Mouse (Mus musculus): ENCODE data around the gene Atg16l1.
A peak's percentile ranks its signal among the peaks of the same experiment; 100 is the strongest.

Gene Atg16l1

GRCm38 (mm10) chr1:87755641-87756470 lies at the start of gene Atg16l1:
Gene Atg16l1 (plus strand): TSS chr1:87755870.
- peak; percentile 95 for DNase-seq (ENCODE audit: low spot score)

DNA sequence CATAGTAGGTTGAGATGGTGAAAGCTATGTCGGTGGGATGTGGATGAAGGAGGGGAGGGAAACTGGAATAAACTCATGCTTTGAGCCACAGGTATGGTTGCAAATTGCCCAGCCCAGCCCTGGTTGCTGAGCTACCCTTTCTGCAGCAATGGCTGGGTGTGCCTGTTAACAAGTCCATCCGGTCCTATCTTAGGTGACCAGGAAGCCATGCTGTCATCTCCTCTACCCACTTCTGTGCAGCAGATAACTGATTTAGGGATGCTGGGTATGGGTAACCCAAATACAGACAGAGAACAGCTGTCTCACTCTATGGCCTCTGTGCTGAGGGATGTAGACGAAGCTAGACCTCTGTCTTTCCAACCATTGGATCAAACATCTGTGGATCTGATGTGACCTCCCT lies 49.3 kb upstream of the Atg16l1 start:
- DNase-seq (ENCODE audit: low spot score): no peak

GRCm38 (mm10) chr1:87709020-87709419 lies 46.6 kb upstream of the Atg16l1 start:
- DNase-seq (ENCODE audit: low spot score): peak; percentile 56

DNA sequence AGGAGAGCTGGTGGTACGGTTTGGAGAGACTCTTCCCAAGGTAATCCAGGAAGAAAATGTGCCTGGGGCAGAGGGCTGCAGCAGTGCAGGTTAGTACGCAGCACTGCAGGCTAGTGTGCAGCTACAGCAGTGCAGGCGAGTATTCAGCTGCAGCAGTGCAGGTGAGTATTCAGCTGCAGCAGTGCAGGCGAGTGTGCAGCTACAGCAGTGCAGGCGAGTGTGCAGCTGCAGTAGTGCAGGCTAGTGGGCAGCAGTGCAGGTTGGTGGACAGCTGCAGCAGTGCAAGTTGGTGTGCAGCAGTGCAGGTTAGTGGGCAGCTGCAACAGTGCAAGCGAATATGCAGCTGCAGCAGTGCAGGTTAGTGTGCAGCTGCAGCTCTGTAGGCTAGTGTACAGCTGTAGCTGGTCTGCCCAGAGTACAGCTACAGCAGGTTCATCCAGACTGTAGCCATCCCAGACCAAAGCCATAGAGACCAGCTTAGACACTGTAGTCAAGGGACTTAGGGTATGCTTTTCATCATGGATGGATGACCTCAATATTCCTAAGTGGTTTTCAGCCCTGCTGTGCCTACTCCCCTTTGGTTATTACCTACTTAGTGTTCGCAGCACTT lies 45.9 kb upstream of the Atg16l1 start:
- no peak for DNase-seq (ENCODE audit: low spot score)

DNA sequence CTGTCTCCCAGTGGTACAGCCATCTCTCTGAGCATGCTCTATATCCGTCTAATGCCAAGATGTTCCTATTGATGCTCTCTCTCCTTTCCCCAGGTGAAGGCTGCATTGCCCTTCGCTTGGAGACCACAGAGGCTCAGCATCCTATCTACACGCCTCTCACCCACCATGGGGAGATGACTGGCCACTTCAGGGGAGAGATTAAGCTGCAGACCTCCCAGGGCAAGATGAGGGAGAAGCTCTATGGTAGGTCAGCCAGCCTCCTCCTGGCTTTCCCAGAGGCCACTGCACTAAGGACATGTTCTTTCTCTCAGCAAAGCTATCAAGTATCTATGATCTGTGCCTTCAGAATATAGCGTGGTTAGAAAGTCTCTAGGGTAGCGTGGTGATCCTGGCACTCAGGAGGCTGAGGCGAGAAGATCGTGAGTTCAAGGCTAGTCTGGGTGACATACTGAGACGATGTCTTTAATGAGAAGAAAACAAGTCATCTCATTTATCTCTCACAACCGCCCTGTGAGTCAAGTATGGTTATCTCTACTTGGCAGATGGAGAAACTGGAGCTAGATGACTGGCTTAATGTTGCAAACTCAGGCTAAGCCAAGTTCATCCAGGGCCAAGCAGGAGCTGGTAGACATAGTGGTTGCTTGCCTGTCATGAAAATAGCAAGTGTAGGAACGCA lies 43.6 kb upstream of the Atg16l1 start:
- DNase-seq (ENCODE audit: low spot score): no peak

GRCm38 (mm10) chr1:87712614-87712971 lies 43.1 kb upstream of the Atg16l1 start:
- DNase-seq (ENCODE audit: low spot score): no peak

DNA sequence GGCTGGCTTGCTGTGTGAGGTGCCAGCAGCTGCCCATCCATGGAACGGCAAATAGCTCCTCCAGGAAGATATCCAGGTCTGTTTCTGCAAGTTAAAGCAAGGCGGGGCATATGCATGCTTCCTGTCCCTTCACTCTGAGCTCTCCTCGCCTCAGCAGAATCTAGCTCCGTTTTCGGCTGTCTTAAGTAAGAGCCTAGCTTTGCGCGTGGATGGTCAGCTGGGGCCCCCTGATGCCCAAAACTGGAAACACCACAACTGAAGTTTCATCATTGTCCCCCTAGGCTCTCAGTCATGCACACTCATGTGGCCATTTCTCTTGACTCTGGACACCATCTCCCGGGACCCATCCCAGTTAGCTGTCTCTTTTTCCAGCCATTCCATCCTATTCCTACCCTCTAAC lies 34.3 kb upstream of the Atg16l1 start:
- peak; percentile 59 for DNase-seq (ENCODE audit: low spot score)

DNA sequence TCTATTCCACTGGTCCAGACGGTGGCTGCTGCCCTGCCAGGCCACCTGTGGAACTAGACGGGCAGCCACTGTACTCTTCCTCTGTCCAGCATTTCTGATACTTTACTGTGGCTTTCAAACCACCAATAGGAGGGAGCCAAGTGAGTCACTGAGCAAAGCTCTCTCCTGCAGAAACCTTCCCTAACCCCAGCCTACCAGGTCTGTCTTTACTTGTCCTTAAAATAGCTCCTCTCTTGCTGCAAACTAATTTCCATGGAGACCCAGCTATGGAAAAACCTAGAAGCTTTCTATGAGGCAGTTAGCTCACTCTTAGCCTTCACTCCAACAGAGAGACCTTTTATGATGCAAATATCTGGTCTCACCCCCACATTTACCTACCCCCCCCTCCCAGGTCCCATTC lies 33.6 kb upstream of the Atg16l1 start:
- no peak for DNase-seq (ENCODE audit: low spot score)

DNA sequence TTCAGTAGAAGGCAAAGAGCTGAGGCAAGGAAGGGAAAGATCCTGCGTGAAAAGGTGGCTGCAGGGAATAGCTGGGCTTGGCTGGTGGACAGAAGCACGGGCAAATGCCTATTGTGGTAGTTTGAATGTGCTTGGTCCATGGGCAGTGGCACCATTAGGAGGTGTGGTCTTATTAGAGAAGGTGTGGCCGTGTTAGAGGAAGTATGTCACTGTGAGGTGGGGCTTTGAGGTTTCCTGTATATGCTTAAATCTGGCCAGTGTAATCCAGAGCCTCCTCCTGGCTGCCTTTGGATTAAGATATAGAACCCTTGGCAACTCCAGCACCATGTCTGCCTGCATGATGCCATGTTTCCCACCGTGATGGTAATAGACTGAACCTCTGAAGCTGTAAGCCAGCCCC lies 32.3 kb upstream of the Atg16l1 start:
- DNase-seq (ENCODE audit: low spot score): no peak

DNA sequence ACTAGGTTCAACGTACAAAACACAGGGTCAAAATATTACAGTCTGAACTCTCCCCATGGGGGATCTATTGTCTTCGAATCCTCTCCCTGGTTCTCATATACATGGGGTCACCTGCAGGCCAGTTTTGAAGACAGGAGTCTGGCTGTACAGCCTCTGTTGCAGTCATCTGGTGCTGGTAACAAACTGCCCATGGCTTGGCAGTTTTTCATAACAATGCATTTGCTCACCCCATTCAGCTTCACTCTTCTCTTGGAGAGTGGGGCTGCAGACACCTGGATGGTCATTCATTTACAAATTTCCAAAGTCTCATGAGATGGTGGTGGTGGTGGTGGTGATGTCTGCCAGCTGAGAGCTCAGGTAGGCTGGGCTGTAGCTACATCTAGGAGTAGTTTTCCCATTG lies 26.6 kb upstream of the Atg16l1 start:
- DNase-seq (ENCODE audit: low spot score): no peak

GRCm38 (mm10) chr1:87729850-87730249 lies 25.8 kb upstream of the Atg16l1 start:
- no peak for DNase-seq (ENCODE audit: low spot score)

DNA sequence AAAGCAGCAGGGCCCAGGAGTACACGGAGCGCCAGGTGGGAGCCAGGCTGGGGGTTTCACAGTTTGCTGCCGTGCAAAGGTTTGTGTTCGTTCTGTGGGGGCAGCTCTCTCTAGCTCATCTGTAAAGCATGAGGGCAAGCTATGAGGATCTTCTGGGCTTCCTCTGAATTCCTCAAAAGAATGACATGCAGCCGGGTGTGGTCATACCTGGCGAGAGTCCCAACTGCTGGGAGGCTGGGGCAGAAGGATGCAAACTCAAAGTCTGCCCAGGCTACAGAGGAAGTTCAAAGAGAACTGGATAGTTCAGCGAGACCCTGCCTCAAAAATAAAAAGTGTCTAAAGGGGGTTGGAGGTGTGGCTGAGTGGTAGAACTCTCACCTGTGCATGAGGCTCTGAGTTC lies 25.4 kb upstream of the Atg16l1 start:
- DNase-seq (ENCODE audit: low spot score): no peak

DNA sequence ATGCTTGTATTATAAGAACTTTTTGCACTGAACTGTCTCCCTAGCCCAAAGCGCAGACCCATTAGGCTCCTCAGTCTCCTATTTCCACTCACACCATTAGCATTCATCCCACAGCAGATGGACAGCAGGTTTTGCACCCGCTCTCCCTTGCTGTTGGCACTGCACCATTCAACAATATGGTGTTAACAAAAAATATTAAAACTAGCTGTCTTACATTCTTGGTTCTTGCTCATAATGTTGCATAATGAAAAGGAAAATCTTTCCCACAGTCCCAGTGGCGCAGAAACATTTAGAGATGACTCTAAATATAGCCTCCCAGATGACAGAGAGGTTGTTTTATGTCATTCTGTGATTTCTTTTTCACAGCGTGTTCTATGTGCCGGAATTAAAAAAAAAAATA lies 22.5 kb upstream of the Atg16l1 start:
- peak; percentile 55 for DNase-seq (ENCODE audit: low spot score)

- DNase-seq (ENCODE audit: low spot score): no peak
These were observed 21.5 kb upstream of the Atg16l1 start for GRCm38 (mm10) chr1:87734153-87734552.

DNA sequence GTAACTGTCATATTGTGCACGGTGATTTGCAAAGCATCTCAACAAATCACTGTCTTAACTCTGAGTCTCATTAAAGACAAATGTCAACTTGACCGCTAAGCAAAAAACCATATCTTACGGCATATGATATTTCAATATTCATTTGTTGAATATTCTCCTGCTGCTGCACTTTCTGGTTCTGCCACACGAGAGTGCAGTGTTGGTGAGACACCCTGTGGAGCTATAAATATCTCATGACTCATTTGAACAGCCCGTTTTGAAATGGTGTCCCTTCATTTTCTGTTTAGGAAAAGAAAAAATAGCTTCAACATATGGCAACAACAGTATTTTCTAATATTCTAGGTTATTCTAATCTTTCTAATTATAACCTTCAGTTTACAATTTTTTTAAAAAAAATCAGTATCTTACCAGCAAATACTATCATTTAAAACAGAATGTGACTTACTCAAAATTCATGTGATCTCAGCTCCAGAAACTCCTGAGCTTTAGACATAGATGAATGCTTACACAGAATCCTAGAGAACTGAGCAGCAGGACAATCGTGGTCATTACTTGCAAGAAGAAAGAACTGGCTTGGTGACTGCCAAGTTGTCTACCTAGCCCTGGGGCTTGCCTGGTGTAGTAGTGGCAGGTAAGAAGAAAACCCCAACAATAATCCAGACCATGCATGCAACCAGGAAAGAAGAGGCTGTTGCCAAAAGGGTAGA lies 14.9 kb upstream of the Atg16l1 start:
- no peak for DNase-seq (ENCODE audit: low spot score)

DNA sequence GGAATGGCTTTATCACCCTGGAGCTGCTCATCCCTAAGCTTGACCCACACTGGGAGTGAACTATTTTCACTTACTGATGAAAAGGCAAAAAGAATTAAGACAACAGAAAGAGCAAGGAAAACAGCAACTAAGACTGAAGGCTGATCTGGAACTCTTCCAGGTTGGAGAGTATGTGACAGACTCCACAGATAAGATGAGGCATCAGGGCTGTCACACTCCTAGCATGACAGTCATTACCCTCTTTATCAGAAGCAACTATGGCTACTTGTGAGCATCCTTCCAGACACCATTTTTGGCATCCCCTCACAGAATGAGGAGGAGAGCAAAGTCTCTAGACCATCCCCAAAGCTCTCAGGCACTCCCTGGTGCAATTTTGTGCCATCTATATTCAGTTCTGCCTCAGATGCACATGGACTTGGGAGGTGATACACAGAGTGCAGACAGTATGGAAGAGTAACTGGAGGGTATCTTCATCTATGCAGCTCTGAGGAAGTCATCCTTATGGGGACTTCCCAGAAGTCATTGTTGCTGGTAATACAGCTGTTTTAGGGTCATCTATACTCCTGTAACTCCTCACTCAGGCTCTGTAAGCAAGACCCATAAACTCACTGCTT lies 6.2 kb upstream of the Atg16l1 start:
- DNase-seq (ENCODE audit: low spot score): no peak

- DNase-seq (ENCODE audit: low spot score): no peak
These were observed 8.2 kb downstream of the Atg16l1 start for GRCm38 (mm10) chr1:87763821-87764220.

DNA sequence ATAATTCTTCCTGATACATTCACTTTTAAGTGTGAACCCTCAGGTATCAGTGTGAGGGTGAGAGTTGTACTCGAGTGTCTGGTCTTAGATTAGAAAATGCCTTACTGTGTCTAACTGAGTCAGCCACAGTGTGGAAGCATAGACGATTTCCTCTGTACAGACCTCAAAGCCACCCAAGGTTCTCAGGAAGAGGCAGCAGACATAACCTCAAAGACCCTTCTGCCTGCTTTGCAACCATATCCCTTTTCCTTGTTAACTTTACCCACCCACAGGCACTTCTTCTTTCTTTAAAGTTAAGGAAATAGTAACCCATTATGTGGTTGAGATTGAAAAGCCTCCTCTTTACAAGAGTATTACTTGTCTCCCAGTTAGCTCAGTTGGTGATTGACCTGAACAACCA lies 10.1 kb downstream of the Atg16l1 start:
- no peak for DNase-seq (ENCODE audit: low spot score)

- no peak for DNase-seq (ENCODE audit: low spot score)
These were observed 10.6 kb downstream of the Atg16l1 start for GRCm38 (mm10) chr1:87766233-87766632.

DNA sequence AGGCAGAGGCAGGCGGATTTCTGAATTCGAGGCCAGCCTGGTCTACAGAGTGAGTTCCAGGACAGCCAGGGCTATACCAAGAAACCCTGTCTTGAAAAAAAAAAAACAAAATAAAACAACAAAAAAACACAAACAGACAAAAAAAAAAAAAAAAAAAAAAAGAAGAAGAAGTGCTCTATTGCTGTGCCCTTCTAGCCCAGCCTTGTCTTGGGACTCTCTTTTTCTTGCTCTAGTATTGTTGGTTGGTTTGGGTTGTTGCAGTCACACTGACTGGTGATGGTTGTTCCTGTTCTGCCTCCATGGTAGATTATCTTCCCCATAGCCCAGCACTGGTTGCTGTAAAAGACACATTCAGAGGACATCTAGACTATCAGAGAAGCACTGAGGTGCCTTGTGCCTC lies 13.6 kb downstream of the Atg16l1 start:
- DNase-seq (ENCODE audit: low spot score): no peak

GRCm38 (mm10) chr1:87770486-87770885 lies 14.8 kb downstream of the Atg16l1 start:
- DNase-seq (ENCODE audit: low spot score): no peak

DNA sequence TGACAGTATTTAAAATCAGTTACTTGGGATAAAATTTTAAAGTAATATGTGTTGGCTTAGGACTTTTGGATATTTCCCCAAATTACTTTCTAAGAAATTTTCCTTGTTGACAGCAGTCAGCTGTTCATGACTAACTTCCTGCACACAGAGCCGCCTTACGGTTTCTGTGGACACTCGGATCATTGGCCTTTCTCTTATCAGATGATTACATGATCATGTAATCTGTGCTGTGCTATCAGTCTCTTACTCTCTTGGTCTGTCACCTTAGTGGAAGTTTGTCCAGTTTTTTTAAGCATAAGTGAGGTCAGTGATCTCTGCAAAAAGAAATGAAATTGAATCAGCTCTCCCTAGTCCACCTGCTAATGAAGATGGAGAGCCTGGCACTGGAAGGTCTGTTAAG lies 16.1 kb downstream of the Atg16l1 start:
- no peak for DNase-seq (ENCODE audit: low spot score)
